Mouse (Mus musculus) neural tube, embryonic 15.5 days (tissue): ENCODE results near the gene Cdhr5. TPM values are rescaled to one million over a fixed set of nuclear protein-coding genes. Genes with fewer than 3 reads are reported as not detected.

ENCODE experiments used
- ATAC-seq: fragments of 200-750 bp; cut with Nextera tagmentation; 2 replicates; pipeline ENCODE4 v1.8.0; 2017; ENCODE audit warnings: mild to moderate bottlenecking, moderate TSS enrichment, moderate library complexity; ENCODE audit not compliant: low FRiP score
- H3K27ac ChIP-seq: fragments of 300-500 bp; sonication (generic); replicated peaks from 2 replicates; pipeline ENCODE4 v1.5.1; 2015; ENCODE audit warnings: mild to moderate bottlenecking, inconsistent platforms
- H3K27me3 ChIP-seq: fragments of 300-500 bp; sonication (generic); replicated peaks from 2 replicates; pipeline ENCODE4 v1.6.1; 2015; ENCODE audit warnings: inconsistent platforms
- H3K36me3 ChIP-seq: fragments of 300-500 bp; sonication (generic); 2 replicates; pipeline ENCODE4 v1.6.1; 2015; ENCODE audit warnings: inconsistent platforms
- H3K4me1 ChIP-seq: fragments of 300-500 bp; sonication (generic); 2 replicates; pipeline ENCODE4 v1.6.1; 2015; ENCODE audit warnings: inconsistent platforms
- H3K4me2 ChIP-seq: fragments of 300-500 bp; sonication (generic); 2 replicates; pipeline ENCODE4 v1.6.1; 2015; ENCODE audit warnings: inconsistent platforms, mild to moderate bottlenecking, moderate library complexity
- H3K4me3 ChIP-seq: fragments of 300-500 bp; sonication (generic); replicated peaks from 2 replicates; pipeline ENCODE4 v1.5.1; 2015; ENCODE audit warnings: mild to moderate bottlenecking, inconsistent platforms
- H3K9ac ChIP-seq: fragments of 300-500 bp; sonication (generic); replicated peaks from 2 replicates; pipeline ENCODE4 v1.6.1; 2015; ENCODE audit warnings: mild to moderate bottlenecking, inconsistent platforms
- H3K9me3 ChIP-seq: fragments of 300-500 bp; sonication (generic); replicated peaks from 2 replicates; pipeline ENCODE4 v1.6.1; 2016; ENCODE audit warnings: inconsistent platforms
- WGBS: fragments of 180-500 bp; shearing (Covaris S2); methylation state at CpG from one replicate; pipeline ENCODE4 v1.1.7; 2015; ENCODE audit warnings: mixed read lengths; 5-methylcytosine and 5-hydroxymethylcytosine counted together
- polyA plus RNA-seq: library from polyadenylated mRNA; unstranded; fragments of >200 nt; fragmentation: Nextera tagmentation; extraction: Ambion mirVana; gene quantifications from 2 replicates; pipeline ENCODE4 v1.2.1, GENCODE M21; 2015

The Cdhr5 gene
- 4.2 TPM in 1 of 2 replicates, not detected in the other for polyA plus RNA-seq

- Histone ChIP-seq H3K27ac (no peak within 1 kb of the TSS), H3K4me1 (peaks cover 12% of the 10 kb centered on the region), H3K36me3 (no peaks in the 10 kb centered on the region), H3K27me3 (peaks cover 12% of the 10 kb centered on the region), H3K9me3 (no peaks in the 10 kb centered on the region), H3K9ac (no peak within 1 kb of the TSS), H3K4me3 (no peak within 1 kb of the TSS), H3K4me2 (no peak within 1 kb of the TSS)
- ATAC-seq = no peak
- 30% methylated on average over 11 of the region's 11 CpGs for WGBS
These were observed at the start of gene Cdhr5 for GRCm38 (mm10) chr7:141276546-141276945. Cdhr5 (minus strand) TSS chr7:141276786.

DNA sequence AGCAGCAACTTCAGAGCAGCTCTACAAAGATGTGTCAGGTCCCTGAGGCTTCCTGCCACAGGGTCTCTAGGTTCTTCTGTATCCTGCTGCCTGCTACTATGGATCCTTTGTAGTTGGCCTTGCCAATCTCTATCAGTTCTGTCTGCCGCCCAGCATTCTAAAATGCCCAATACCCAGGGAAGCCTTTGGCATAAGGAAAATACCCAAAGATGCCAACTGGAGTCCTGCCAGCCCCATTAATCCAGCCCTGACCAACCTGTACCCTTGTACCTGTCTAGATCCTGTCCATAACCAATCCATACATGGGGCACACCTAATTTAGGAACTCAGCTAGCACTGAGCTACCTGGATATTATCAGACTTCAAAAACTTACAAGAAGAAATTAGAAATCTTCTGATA lies 48.1 kb upstream of the Cdhr5 start:
- Histone ChIP-seq H3K36me3 (peaks cover 43% of the 10 kb centered on the region), H3K4me2 (peak overlapping the region; percentile 13; the same call in 1 of the 2 replicates), H3K9ac (0 out of 2 replicates have a peak overlapping the region, but pooled peaks have one; percentile 20), H3K4me1 (peaks cover 36% of the 10 kb centered on the region), H3K27ac (no peak overlapping the region), H3K4me3 (no peak overlapping the region), H3K27me3 (no peaks in the 10 kb centered on the region), H3K9me3 (no peaks in the 10 kb centered on the region)
- WGBS = 76% methylated on average over 1 of the region's 1 CpGs
- no peak for ATAC-seq

- Histone ChIP-seq H3K9ac (no peak overlapping the region), H3K4me2 (no peak overlapping the region), H3K9me3 (no peaks in the 10 kb centered on the region), H3K27ac (no peak overlapping the region), H3K4me1 (peaks cover 3% of the 10 kb centered on the region), H3K27me3 (no peaks in the 10 kb centered on the region), H3K4me3 (no peak overlapping the region), H3K36me3 (peaks cover 91% of the 10 kb centered on the region)
- no peak for ATAC-seq
- WGBS = 72% methylated on average over 2 of the region's 2 CpGs
These were observed 42.9 kb upstream of the Cdhr5 start for GRCm38 (mm10) chr7:141319446-141319845.

DNA sequence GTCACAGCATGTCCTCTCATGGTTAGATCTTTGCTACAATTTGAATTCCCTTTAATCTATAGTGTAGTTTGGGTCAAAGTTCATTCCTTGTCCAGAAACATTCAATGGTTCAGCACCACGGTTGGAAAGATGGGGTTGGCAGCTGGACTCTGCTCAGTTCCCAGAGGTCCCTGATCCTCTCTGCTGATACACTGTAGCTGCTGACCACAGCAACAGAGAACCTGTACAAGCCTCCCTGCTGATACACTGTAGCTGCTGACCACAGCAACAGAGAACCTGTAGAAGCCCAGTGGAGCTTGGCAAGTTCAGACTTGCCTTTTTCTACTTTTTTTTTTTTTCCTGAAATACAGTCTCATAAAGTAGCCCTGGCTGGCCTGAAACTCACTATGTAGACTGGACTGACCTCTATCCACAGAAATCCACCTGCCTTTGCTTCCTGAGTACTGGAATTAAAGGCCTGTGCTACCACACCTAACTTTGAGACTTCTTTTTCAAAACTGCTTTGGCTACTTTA lies 41.1 kb upstream of the Cdhr5 start:
- Histone ChIP-seq H3K27ac (no peak overlapping the region), H3K4me1 (no peaks in the 10 kb centered on the region), H3K4me3 (no peak overlapping the region), H3K27me3 (no peaks in the 10 kb centered on the region), H3K36me3 (peaks cover 93% of the 10 kb centered on the region), H3K4me2 (no peak overlapping the region), H3K9ac (no peak overlapping the region), H3K9me3 (no peaks in the 10 kb centered on the region)
- 74% methylated on average over 1 of the region's 1 CpGs for WGBS
- no peak for ATAC-seq

DNA sequence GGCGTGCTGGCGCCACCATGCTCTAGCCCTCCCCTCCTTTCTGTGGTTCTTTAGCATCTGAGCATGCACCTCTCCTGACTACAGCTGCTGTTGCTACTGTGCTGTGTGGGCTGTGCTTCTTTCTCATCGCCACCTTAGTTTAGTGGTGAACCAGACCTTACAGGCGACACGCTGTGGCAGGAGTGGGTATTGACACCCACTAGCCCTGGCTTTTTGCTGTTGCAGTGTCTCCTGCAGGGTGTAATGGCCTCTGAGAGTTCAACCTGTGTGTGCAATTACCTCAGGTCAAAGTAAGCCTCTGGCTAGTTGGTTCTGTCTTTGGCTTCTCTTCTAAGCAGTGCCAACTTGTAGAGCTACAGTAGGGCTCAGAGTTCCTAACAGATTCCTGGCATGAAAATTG lies 39.4 kb upstream of the Cdhr5 start:
- no peaks in the 10 kb centered on the region for H3K9me3 ChIP-seq
- no peak for ATAC-seq
- 89% methylated on average over 5 of the region's 5 CpGs for WGBS
- H3K4me2 ChIP-seq = no peak overlapping the region
- H3K27me3 ChIP-seq = no peaks in the 10 kb centered on the region
- no peaks in the 10 kb centered on the region for H3K4me1 ChIP-seq
- H3K27ac ChIP-seq = no peak overlapping the region
- H3K9ac ChIP-seq = no peak overlapping the region
- H3K36me3 ChIP-seq = peaks cover 93% of the 10 kb centered on the region
- H3K4me3 ChIP-seq = no peak overlapping the region

- H3K4me3 ChIP-seq = no peak overlapping the region
- H3K9me3 ChIP-seq = no peaks in the 10 kb centered on the region
- H3K27ac ChIP-seq = no peak overlapping the region
- no peak overlapping the region for H3K4me2 ChIP-seq
- peaks cover 94% of the 10 kb centered on the region for H3K36me3 ChIP-seq
- no peaks in the 10 kb centered on the region for H3K4me1 ChIP-seq
- H3K9ac ChIP-seq = no peak overlapping the region
- 91% methylated on average over 8 of the region's 8 CpGs for WGBS
- H3K27me3 ChIP-seq = no peaks in the 10 kb centered on the region
- no peak for ATAC-seq
These were observed 38.5 kb upstream of the Cdhr5 start for GRCm38 (mm10) chr7:141315076-141315475.

DNA sequence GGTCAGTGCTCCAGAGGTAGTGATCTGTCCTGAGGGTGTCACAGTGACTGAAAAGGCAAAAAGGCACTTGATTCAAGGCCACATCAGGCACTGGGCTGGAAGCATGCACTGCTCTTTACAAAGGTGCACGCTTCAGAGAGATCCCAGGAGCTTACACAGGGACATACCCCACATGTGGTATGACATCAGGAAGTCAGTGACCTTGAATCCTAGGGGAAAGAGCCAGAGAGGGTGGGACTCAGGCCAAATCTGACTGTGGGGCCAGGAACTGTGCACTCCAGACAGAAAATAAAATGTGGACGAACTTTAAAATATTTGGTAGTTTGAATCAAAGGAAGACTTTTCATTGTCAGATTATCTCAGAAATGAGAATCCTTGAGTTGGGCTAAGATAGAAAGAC lies 37.8 kb upstream of the Cdhr5 start:
- Histone ChIP-seq H3K9ac (no peak overlapping the region), H3K27me3 (no peaks in the 10 kb centered on the region), H3K4me2 (no peak overlapping the region), H3K9me3 (no peaks in the 10 kb centered on the region), H3K27ac (no peak overlapping the region), H3K4me1 (no peaks in the 10 kb centered on the region), H3K4me3 (no peak overlapping the region), H3K36me3 (peaks cover 95% of the 10 kb centered on the region)
- WGBS = 100% methylated on average over 2 of the region's 2 CpGs
- ATAC-seq = no peak

DNA sequence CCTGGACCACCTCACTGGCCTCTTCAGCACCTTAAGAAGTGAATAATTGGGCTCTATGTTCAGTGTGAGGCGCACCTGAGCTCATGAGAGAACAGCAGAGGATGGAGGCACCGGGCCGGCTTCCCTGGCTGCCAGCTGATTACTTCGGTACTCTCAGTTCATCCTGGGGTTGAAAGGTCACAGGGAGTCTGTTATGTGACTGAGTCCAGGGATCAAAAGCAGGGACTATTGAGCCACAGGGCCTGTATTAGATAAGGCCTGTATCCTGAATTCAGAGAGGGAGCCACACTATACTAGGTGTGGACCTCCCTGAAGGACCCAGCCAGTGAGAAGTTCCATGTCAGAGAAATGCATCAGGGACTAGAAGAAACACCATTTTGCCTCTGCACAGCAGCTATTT lies 28.0 kb upstream of the Cdhr5 start:
- Histone ChIP-seq H3K27me3 (no peaks in the 10 kb centered on the region), H3K4me3 (no peak overlapping the region), H3K9ac (no peak overlapping the region), H3K4me1 (no peaks in the 10 kb centered on the region), H3K9me3 (no peaks in the 10 kb centered on the region), H3K36me3 (peaks cover 94% of the 10 kb centered on the region), H3K4me2 (no peak overlapping the region), H3K27ac (no peak overlapping the region)
- WGBS = 91% methylated on average over 4 of the region's 4 CpGs
- no peak for ATAC-seq

GRCm38 (mm10) chr7:141302702-141303268 lies 26.2 kb upstream of the Cdhr5 start:
- Histone ChIP-seq H3K4me3 (no peak overlapping the region), H3K4me1 (no peaks in the 10 kb centered on the region), H3K9me3 (no peaks in the 10 kb centered on the region), H3K9ac (no peak overlapping the region), H3K4me2 (no peak overlapping the region), H3K27ac (no peak overlapping the region), H3K27me3 (no peaks in the 10 kb centered on the region), H3K36me3 (peaks cover 89% of the 10 kb centered on the region)
- no peak for ATAC-seq
- 94% methylated on average over 1 of the region's 1 CpGs for WGBS

DNA sequence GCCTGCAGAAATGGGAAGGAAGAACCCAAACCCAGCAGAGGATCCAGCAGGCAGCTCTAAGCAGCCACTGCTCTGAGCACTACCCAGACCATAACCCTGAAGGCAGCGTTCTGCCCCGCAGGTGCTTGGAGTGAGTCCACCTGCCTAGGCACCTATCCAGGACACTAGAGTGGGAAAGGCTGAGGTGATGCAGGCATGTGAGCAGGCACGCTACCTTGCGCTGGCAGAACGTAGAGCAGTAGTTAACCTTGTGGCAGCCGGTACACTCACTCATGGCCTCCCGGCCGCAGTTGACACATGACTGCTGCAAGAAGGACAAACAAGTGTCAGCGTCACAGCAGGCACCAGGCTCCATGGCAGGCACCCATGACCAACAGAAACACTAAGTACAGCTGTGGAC lies 24.8 kb upstream of the Cdhr5 start:
- H3K27ac ChIP-seq = no peak overlapping the region
- peaks cover 86% of the 10 kb centered on the region for H3K36me3 ChIP-seq
- H3K27me3 ChIP-seq = no peaks in the 10 kb centered on the region

GRCm38 (mm10) chr7:141299175-141299574 lies 22.6 kb upstream of the Cdhr5 start:
- no peak overlapping the region for H3K4me2 ChIP-seq
- 96% methylated on average over 8 of the region's 8 CpGs for WGBS

More for the DNA sequence above, 24.8 kb upstream of the Cdhr5 start:
- Histone ChIP-seq H3K4me1 (no peaks in the 10 kb centered on the region), H3K4me2 (no peak overlapping the region), H3K9me3 (no peaks in the 10 kb centered on the region), H3K9ac (no peak overlapping the region), H3K4me3 (no peak overlapping the region)
- ATAC-seq = no peak
- 96% methylated on average over 9 of the region's 9 CpGs for WGBS

GRCm38 (mm10) chr7:141297926-141298650 lies 21.5 kb upstream of the Cdhr5 start:
- peaks cover 55% of the 10 kb centered on the region for H3K36me3 ChIP-seq
- no peak overlapping the region for H3K4me3 ChIP-seq
- H3K27ac ChIP-seq = no peak overlapping the region
- 69% methylated on average over 3 of the region's 3 CpGs for WGBS
- H3K27me3 ChIP-seq = peaks cover 28% of the 10 kb centered on the region
- H3K9me3 ChIP-seq = no peaks in the 10 kb centered on the region
- H3K4me2 ChIP-seq = no peak overlapping the region
- ATAC-seq = no peak
- no peak overlapping the region for H3K9ac ChIP-seq
- peaks cover 16% of the 10 kb centered on the region for H3K4me1 ChIP-seq

More at GRCm38 (mm10) chr7:141299175-141299574, 22.6 kb upstream of the Cdhr5 start:
- no peaks in the 10 kb centered on the region for H3K9me3 ChIP-seq
- no peak overlapping the region for H3K27ac ChIP-seq
- H3K9ac ChIP-seq = no peak overlapping the region
- ATAC-seq = no peak
- H3K36me3 ChIP-seq = peaks cover 66% of the 10 kb centered on the region
- peaks cover 17% of the 10 kb centered on the region for H3K27me3 ChIP-seq
- H3K4me1 ChIP-seq = peaks cover 8% of the 10 kb centered on the region
- H3K4me3 ChIP-seq = no peak overlapping the region
